Mouse (Mus musculus) myocyte (in vitro differentiated cells): ENCODE measurements around the gene Ppp1r3f. TPM values are rescaled to one million over a fixed set of nuclear protein-coding genes. Genes with fewer than 3 reads are reported as not detected.

Experiments
- H3K27me3 ChIP-seq: one replicate; pipeline ENCODE4 v1.6.1; 2011; ENCODE audit not compliant: control insufficient read depth, insufficient read depth, insufficient read length
- H3K36me3 ChIP-seq: one replicate; pipeline ENCODE4 v1.6.1; 2011; ENCODE audit not compliant: control insufficient read depth, insufficient read depth
- H3K4me2 ChIP-seq: one replicate; pipeline ENCODE4 v1.6.1; 2011; ENCODE audit warnings: low read depth, control low read depth
- H3K4me3 ChIP-seq: one replicate; pipeline ENCODE4 v1.5.1; 2011; ENCODE audit warnings: mild to moderate bottlenecking, control low read depth, moderate library complexity
- H3K79me2 ChIP-seq: one replicate; pipeline ENCODE4 v1.6.1; 2011; ENCODE audit not compliant: control insufficient read depth, insufficient read depth
- H3ac ChIP-seq: one replicate; pipeline ENCODE4 v1.6.1; 2011; ENCODE audit not compliant: control insufficient read depth, insufficient read length
- CEBPB ChIP-seq: IDR thresholded peaks from 2 replicates; pipeline ENCODE4 v1.6.1; 2011; ENCODE audit warnings: mild to moderate bottlenecking, moderate library complexity; ENCODE audit not compliant: poor library complexity, insufficient read depth, severe bottlenecking
- E2F4 ChIP-seq: IDR thresholded peaks from one replicate; pipeline ENCODE4 v1.6.1; 2011; ENCODE audit warnings: mild to moderate bottlenecking, control low read depth, moderate library complexity; ENCODE audit not compliant: insufficient read depth
- MAX ChIP-seq: IDR thresholded peaks from one replicate; pipeline ENCODE4 v1.6.1; 2011; ENCODE audit warnings: low read depth, mild to moderate bottlenecking, control low read depth
- MYOD1 ChIP-seq, 3 experiments: IDR thresholded peaks; one replicate each; pipeline ENCODE4 v1.6.1; 2011; ENCODE audit warnings: control low read depth in 2 of 3, low read depth in 2 of 3, mild to moderate bottlenecking in 2 of 3, moderate library complexity in 1 of 3; ENCODE audit not compliant: insufficient read length in 2 of 3, control insufficient read depth in 1 of 3
- MYOG ChIP-seq, 3 experiments: IDR thresholded peaks; one replicate each; pipeline ENCODE4 v1.6.1; 2011; ENCODE audit warnings: control low read depth in 2 of 3, low read depth in 2 of 3, mild to moderate bottlenecking in 2 of 3; ENCODE audit not compliant: insufficient read length in 2 of 3, control insufficient read depth in 1 of 3, insufficient read depth in 1 of 3
- POLR2A ChIP-seq: IDR thresholded peaks from one replicate; pipeline ENCODE4 v1.6.1; 2011; ENCODE audit warnings: low read depth, mild to moderate bottlenecking, control low read depth, moderate library complexity; ENCODE audit not compliant: insufficient read length
- POLR2AphosphoS2 ChIP-seq: IDR thresholded peaks from one replicate; pipeline ENCODE4 v1.6.1; 2011; ENCODE audit warnings: low read depth, control low read depth; ENCODE audit not compliant: insufficient read length
- REST ChIP-seq: IDR thresholded peaks from one replicate; pipeline ENCODE4 v1.6.1; 2011; ENCODE audit warnings: mild to moderate bottlenecking, control low read depth, moderate library complexity; ENCODE audit not compliant: insufficient read depth, insufficient read length
- SRF ChIP-seq: IDR thresholded peaks from one replicate; pipeline ENCODE4 v1.6.1; 2011; ENCODE audit warnings: low read depth; ENCODE audit not compliant: control insufficient read depth, insufficient read length
- TCF12 ChIP-seq: IDR thresholded peaks from one replicate; pipeline ENCODE4 v1.6.1; 2011; ENCODE audit warnings: mild to moderate bottlenecking, control low read depth; ENCODE audit not compliant: poor library complexity, insufficient read depth, severe bottlenecking
- TCF3 ChIP-seq: IDR thresholded peaks from one replicate; pipeline ENCODE4 v1.6.1; 2011; ENCODE audit warnings: low read depth, control low read depth; ENCODE audit not compliant: insufficient read length
- USF1 ChIP-seq: IDR thresholded peaks from one replicate; pipeline ENCODE4 v1.6.1; 2011; ENCODE audit warnings: low read depth, mild to moderate bottlenecking, control low read depth, moderate library complexity
- polyA plus RNA-seq: library from polyadenylated mRNA; unstranded; fragments of >200 nt; fragmentation: generic; extraction: Trizol; gene quantifications from one replicate; pipeline ENCODE4 v1.2.1, GENCODE M21; 2012; ENCODE audit warnings: missing spikeins

Ppp1r3f gene
- polyA plus RNA-seq, 1 experiment: 3.1 TPM

- no peaks in the 10 kb centered on the region for H3K27me3 ChIP-seq
- H3ac ChIP-seq: no peak overlapping the region
- no peaks in the 10 kb centered on the region for H3K36me3 ChIP-seq
- peak overlapping the region; percentile 34 for H3K4me3 ChIP-seq
- TF ChIP-seq POLR2AphosphoS2 (peak; percentile 31), MAX (no peak)
- peaks cover 13% of the 10 kb centered on the region for H3K79me2 ChIP-seq
- peak overlapping the region; percentile 61 for H3K4me2 ChIP-seq
These were observed 1.6 kb downstream of the Ppp1r3f start for GRCm38 (mm10) chrX:7572466-7572865.

DNA sequence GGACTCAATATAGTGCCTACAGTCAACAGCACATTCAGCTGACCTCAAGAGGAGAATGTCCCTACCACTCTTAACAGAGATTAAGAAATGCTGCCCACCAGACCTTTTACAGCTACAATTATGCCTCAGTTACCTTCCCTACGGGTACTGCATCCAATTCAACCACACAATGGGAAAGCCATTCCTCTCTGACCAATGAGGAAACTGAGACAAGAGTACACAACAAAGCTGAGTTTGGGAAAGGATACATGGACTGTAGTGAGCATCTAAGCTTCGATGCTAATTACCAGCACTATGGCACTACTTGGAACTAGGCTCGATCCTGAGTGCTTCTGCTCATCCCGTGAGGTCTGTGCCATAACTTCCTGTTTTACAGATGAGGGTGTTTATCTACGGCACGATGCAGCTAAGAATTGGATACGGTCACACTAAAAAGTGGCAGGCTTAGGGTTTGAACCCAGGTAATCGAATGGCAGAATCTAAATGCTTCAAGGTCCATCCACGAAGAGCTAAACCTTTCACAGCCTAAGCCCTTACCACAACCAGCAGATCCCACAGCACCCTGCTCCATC is 2.4 kb downstream of the Ppp1r3f start:
- Histone ChIP-seq H3K79me2 (peaks cover 13% of the 10 kb centered on the region), H3ac (no peak overlapping the region), H3K27me3 (no peaks in the 10 kb centered on the region), H3K4me3 (no peak overlapping the region), H3K4me2 (no peak overlapping the region), H3K36me3 (no peaks in the 10 kb centered on the region)
- TF ChIP-seq SRF: no peak
- TF ChIP-seq E2F4: no peak
- no peak for TF ChIP-seq MYOG (IDR thresholded peaks at IDR 0.05; ENCODE audit: control insufficient read depth in 1 of 3, insufficient read depth in 1 of 3, insufficient read length in 2 of 3, low read depth in 2 of 3)
- TF ChIP-seq CEBPB: no peak
- TF ChIP-seq TCF3: no peak
- no peak for TF ChIP-seq USF1
- TF ChIP-seq REST: no peak
- no peak for TF ChIP-seq POLR2A
- no peak for TF ChIP-seq MAX
- TF ChIP-seq MYOD1 (IDR thresholded peaks at IDR 0.05; ENCODE audit: control insufficient read depth in 1 of 3, insufficient read length in 2 of 3, low read depth in 2 of 3): no peak
- no peak for TF ChIP-seq POLR2AphosphoS2
- no peak for TF ChIP-seq TCF12

DNA sequence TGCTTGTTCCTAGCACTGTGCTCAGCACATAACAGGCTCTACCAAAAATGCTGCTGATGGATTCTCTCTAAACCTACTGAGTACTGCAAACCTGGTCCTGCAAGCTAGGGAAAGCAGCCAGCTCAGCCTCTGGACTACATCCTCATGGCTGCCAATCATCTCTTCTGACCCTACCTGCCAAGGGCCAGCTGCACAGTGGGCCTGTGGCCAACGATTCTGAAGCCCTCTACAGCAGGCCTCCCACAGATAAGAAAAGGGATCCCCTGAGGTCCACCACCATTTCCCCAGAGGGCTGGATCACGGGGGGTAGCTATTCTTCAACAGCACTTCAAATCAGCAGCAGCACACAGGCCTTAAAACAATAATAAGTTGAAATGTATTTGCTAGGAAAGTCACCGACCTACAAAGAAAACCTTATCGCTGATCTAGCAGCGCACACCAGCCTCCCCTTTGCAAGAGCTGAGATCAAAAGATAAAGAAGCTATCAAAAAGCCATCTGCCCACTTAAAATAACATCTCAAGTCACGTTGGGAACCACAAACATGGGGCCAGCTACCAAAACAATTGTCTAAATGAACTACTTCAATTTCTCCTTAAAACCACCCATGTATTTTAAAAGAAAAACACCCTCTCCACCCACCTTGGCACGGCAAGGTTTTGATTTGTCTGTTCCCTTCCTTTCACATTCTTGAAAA is 3.5 kb downstream of the Ppp1r3f start:
- no peaks in the 10 kb centered on the region for H3K36me3 ChIP-seq
- H3K4me3 ChIP-seq: no peak overlapping the region
- no peak overlapping the region for H3ac ChIP-seq
- peaks cover 13% of the 10 kb centered on the region for H3K79me2 ChIP-seq
- no peak for TF ChIP-seq CEBPB
- no peak overlapping the region for H3K4me2 ChIP-seq
- H3K27me3 ChIP-seq: no peaks in the 10 kb centered on the region

- Histone ChIP-seq H3K36me3 (no peaks in the 10 kb centered on the region), H3K4me3 (no peak overlapping the region), H3K79me2 (peaks cover 6% of the 10 kb centered on the region), H3K4me2 (no peak overlapping the region), H3K27me3 (no peaks in the 10 kb centered on the region), H3ac (no peak overlapping the region)
- peak; percentile 47 for TF ChIP-seq POLR2AphosphoS2
- no peak for TF ChIP-seq MAX
These were observed 6.6 kb downstream of the Ppp1r3f start for GRCm38 (mm10) chrX:7567491-7567890.

- no peak for TF ChIP-seq REST
- TF ChIP-seq TCF12: no peak
- TF ChIP-seq TCF3: no peak
- TF ChIP-seq E2F4: no peak
- TF ChIP-seq CEBPB: no peak
- TF ChIP-seq MAX: no peak
- no peaks in the 10 kb centered on the region for H3K79me2 ChIP-seq
- no peak overlapping the region for H3K4me2 ChIP-seq
- no peak overlapping the region for H3ac ChIP-seq
- no peak overlapping the region for H3K4me3 ChIP-seq
- no peaks in the 10 kb centered on the region for H3K27me3 ChIP-seq
- no peaks in the 10 kb centered on the region for H3K36me3 ChIP-seq
These were observed 7.7 kb downstream of the Ppp1r3f start for GRCm38 (mm10) chrX:7566352-7566751.

DNA sequence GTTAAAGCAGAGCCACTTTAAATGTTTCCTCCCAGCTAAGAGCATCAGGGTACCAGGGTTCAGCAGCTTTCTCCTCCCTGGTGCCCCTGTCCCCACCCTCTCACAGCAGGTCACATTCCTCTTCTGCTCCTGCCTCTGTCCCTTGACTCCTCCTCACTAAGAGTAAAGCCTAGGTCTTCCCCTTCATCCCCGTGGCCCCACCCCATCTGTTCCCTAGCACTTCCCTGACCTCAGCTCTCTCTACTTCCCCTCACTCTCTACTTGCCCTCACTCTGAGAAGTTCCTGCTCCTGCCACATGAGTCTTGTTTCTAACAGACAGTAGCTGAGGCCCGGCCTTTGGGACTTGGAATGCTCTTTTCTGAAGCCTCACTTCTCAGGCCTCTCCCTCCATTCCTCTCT is 11.0 kb downstream of the Ppp1r3f start:
- H3K36me3 ChIP-seq: no peaks in the 10 kb centered on the region
- H3ac ChIP-seq: no peak overlapping the region
- H3K4me3 ChIP-seq: no peak overlapping the region
- H3K79me2 ChIP-seq: no peaks in the 10 kb centered on the region
- TF ChIP-seq USF1: no peak
- no peak for TF ChIP-seq CEBPB
- TF ChIP-seq TCF3: no peak
- TF ChIP-seq MYOD1 (IDR thresholded peaks at IDR 0.05; ENCODE audit: control insufficient read depth in 1 of 3, insufficient read length in 2 of 3, low read depth in 2 of 3): no peak
- TF ChIP-seq SRF: no peak
- no peak for TF ChIP-seq TCF12
- no peak for TF ChIP-seq E2F4
- no peak for TF ChIP-seq POLR2AphosphoS2
- TF ChIP-seq REST: no peak
- no peak for TF ChIP-seq MAX
- TF ChIP-seq POLR2A: no peak
- no peak for TF ChIP-seq MYOG (IDR thresholded peaks at IDR 0.05; ENCODE audit: control insufficient read depth in 1 of 3, insufficient read depth in 1 of 3, insufficient read length in 2 of 3, low read depth in 2 of 3)
- H3K4me2 ChIP-seq: no peak overlapping the region
- no peaks in the 10 kb centered on the region for H3K27me3 ChIP-seq
